Mouse (Mus musculus) embryonic facial prominence, embryonic 12.5 days (tissue): ENCODE data around the gene Klhl28. TPM values are rescaled to one million over a fixed set of nuclear protein-coding genes. Genes with fewer than 3 reads are reported as not detected.
A peak's percentile ranks its signal among the peaks of the same experiment; 100 is the strongest.

Source experiments
- ATAC-seq: fragments of 200-750 bp; cut with Nextera tagmentation; 2 replicates; pipeline ENCODE4 v1.8.0; 2017; ENCODE audit not compliant: insufficient number of reproducible peaks, insufficient read depth, low FRiP score, low TSS enrichment
- H3K27ac ChIP-seq: fragments of 300-500 bp; sonication (generic); 2 replicates; pipeline ENCODE4 v1.5.1; 2016; ENCODE audit warnings: mild to moderate bottlenecking
- H3K27me3 ChIP-seq: fragments of 300-500 bp; sonication (generic); 2 replicates; pipeline ENCODE4 v1.6.1; 2016; ENCODE audit warnings: mild to moderate bottlenecking, moderate library complexity
- H3K36me3 ChIP-seq: fragments of 300-500 bp; sonication (generic); 2 replicates; pipeline ENCODE4 v1.6.1; 2016; ENCODE audit warnings: mild to moderate bottlenecking
- H3K4me1 ChIP-seq: fragments of 300-500 bp; sonication (generic); 2 replicates; pipeline ENCODE4 v1.6.1; 2016
- H3K4me2 ChIP-seq: fragments of 300-500 bp; sonication (generic); replicated peaks from 2 replicates; pipeline ENCODE4 v1.6.1; 2016; ENCODE audit warnings: mild to moderate bottlenecking, moderate library complexity
- H3K4me3 ChIP-seq: fragments of 300-500 bp; sonication (generic); 2 replicates; pipeline ENCODE4 v1.5.1; 2016; ENCODE audit warnings: mild to moderate bottlenecking
- H3K9ac ChIP-seq: fragments of 300-500 bp; sonication (generic); 2 replicates; pipeline ENCODE4 v1.6.1; 2016; ENCODE audit warnings: mild to moderate bottlenecking, moderate library complexity
- H3K9me3 ChIP-seq: fragments of 300-500 bp; sonication (generic); 2 replicates; pipeline ENCODE4 v1.6.1; 2016; ENCODE audit warnings: mild to moderate bottlenecking, moderate library complexity
- WGBS: fragments of 180-500 bp; shearing (Covaris S2); methylation state at CpG from one replicate; pipeline ENCODE4 v1.1.7; 2016; 5-methylcytosine and 5-hydroxymethylcytosine counted together
- polyA plus RNA-seq: library from polyadenylated mRNA; unstranded; fragments of >200 nt; fragmentation: Nextera tagmentation; extraction: Ambion mirVana; gene quantifications from 2 replicates; pipeline ENCODE4 v1.2.1, GENCODE M21; 2016

Gene Klhl28
- polyA plus RNA-seq, 1 experiment from 2014 or later = 14.2 TPM

- peaks cover 18% of the 10 kb centered on the region for H3K4me1 ChIP-seq
- peak overlapping the region; percentile 82 for H3K9ac ChIP-seq
- H3K27me3 ChIP-seq = no peaks in the 10 kb centered on the region
- peak overlapping the region; percentile 98 for H3K4me2 ChIP-seq
- no peaks in the 10 kb centered on the region for H3K9me3 ChIP-seq
- H3K27ac ChIP-seq = no peak overlapping the region
- H3K4me3 ChIP-seq = peak overlapping the region; percentile 95
- WGBS = 21% methylated on average over 4 of the region's 4 CpGs
- no peaks in the 10 kb centered on the region for H3K36me3 ChIP-seq
- no peak for ATAC-seq
These were observed 774 bp downstream of the Klhl28 start for GRCm38 (mm10) chr12:64964560-64964959.

DNA sequence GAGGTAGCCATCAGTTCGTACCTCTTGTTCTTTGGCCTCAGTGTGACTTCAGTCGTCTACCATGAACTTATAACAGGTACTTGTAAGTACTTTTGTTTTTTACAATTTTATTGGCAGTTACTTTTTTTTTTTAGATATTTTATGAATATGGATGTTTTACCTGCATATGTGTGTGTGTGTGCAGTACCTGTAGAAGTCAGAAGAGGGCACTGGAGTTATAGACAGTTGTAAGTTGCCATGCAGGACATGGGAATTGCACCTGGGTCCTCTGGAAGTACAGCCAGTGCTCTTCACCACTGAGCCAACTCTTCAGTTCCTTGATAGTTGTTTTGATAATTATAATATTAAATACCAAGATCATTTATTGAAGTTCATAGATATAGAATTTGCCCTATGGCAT is 27.8 kb downstream of the Klhl28 start:
- Histone ChIP-seq H3K36me3 (no peaks in the 10 kb centered on the region), H3K9ac (no peak overlapping the region), H3K9me3 (no peaks in the 10 kb centered on the region), H3K4me3 (no peak overlapping the region), H3K27ac (no peak overlapping the region), H3K4me2 (no peak overlapping the region), H3K4me1 (no peaks in the 10 kb centered on the region), H3K27me3 (no peaks in the 10 kb centered on the region)
- ATAC-seq = no peak
- 74% methylated on average over 2 of the region's 2 CpGs for WGBS

DNA sequence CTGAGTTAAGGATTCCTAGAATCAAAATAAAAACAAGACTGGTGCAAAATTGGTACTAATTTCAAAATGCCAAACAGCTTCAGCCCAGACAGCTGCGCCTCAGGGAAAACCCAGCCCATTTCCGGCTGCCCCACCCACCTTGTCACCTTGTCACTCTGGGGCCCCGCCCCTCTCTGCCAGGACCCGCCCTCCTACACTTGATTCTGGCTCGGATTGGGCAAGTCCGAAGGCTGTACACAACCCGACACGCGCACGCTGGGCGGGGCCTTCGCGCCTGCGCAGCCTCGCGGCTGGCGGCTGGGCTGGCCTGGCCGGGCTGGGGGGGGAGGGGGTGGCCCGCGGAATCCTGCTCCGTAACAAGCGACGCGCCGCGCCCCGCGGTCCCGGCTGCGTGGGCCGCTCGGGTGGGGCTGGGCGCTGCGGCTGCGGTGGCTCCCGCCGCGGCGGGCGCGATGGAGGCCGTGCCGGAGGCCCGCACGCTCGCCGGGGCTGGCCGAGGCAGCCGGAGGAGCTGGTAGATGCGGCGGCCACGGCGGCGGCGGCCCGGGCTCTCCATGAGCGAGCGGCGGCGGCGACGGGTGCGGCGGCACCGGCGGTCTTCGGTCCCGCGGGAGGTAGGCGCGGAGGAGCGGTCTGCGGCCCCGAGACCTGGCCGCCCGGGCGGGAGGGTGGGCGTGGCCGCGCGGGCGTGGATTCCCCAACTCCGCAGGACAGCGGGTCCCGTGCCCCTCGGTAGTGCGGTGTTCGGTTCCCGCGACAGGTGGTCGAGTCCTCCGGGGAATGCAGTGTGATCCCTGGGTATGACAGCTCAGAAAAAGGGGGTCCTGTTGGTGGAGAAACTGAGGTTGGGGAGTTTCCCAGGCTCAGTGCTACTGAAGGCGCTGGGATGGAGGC is 47.5 kb downstream of the Klhl28 start, which contains the start of gene Gm527:
Gene Gm527 (plus strand): TSS at position 329 of the 894 bp plus-strand sequence.
- Histone ChIP-seq H3K36me3 (no peaks in the 10 kb centered on the region), H3K27ac (peak within 1 kb of the TSS; percentile 69), H3K4me3 (peak within 1 kb of the TSS; percentile 88), H3K27me3 (no peaks in the 10 kb centered on the region), H3K9ac (peak within 1 kb of the TSS; percentile 80), H3K9me3 (no peaks in the 10 kb centered on the region), H3K4me2 (peak within 1 kb of the TSS; percentile 65), H3K4me1 (no peaks in the 10 kb centered on the region)
- peak; percentile 99 for ATAC-seq
- under 1% methylated on average over 55 of the region's 93 CpGs for WGBS

DNA sequence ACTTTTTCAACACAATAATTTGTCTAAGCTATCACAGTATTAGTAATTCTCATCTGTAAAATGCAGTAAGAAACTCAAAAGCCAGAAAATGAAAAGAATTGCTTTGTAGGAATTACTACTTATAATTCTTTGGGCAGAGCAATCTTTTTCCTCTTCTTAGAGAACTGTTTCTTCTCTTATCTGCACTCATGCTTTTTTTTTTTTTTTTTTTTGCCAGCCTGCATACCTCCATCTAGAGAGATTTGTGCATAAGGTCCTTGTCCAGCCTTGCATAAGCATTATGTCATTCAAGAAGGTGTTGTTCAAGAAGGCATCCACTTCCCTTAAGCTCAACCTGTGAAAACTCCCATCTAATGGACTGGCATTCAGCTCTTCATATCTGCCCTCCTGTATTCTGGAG is 48.6 kb downstream of the Klhl28 start:
- Histone ChIP-seq H3K4me2 (no peak overlapping the region), H3K27me3 (no peaks in the 10 kb centered on the region), H3K4me1 (no peaks in the 10 kb centered on the region), H3K27ac (no peak overlapping the region), H3K4me3 (no peak overlapping the region), H3K9ac (no peak overlapping the region), H3K36me3 (no peaks in the 10 kb centered on the region), H3K9me3 (no peaks in the 10 kb centered on the region)
- ATAC-seq = no peak

DNA sequence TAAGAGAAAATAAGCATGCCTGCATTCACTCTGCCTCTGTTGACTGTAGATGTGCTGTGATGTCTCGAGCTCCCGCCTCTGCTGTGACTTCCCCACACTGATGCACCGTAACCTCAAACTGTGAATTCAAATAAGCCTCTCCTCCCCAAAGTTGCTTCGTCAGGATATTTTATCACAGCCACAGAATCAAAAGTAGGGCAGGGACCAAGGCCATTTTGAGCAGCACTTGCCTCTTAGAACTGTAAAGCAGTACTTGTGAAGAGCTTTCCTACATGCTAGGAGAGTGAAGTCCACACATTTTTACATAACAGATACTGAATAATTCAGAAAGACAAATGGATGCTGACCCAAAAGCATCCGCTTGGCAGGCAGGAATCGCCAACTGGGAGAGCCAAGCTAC is 52.3 kb downstream of the Klhl28 start:
- H3K36me3 ChIP-seq = no peaks in the 10 kb centered on the region
- no peak for ATAC-seq
- no peak overlapping the region for H3K27ac ChIP-seq
- H3K9ac ChIP-seq = no peak overlapping the region
- H3K9me3 ChIP-seq = no peaks in the 10 kb centered on the region
- no peak overlapping the region for H3K4me2 ChIP-seq
- H3K4me1 ChIP-seq = no peaks in the 10 kb centered on the region
- H3K27me3 ChIP-seq = no peaks in the 10 kb centered on the region
- no peak overlapping the region for H3K4me3 ChIP-seq
- WGBS = 73% methylated on average over 6 of the region's 6 CpGs

DNA sequence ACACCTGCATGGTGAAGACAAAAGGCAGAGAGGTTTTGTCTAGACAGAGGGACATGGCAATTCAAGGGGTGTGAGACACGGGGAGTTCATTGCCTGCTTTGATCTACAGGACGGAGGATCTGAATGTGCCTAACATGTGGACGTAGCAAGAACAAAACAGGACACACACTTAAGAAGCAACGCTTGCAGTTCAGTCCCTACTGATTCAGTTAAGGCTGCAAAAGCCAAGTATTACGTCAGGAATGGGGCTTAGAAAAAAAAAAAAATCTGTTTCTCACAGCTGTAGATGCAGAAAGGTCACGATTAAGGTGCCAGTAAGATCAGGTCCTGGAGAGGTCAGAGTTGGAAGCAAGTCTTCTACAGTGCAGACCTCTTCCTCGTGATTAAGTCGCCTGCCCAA is 62.1 kb downstream of the Klhl28 start:
- Histone ChIP-seq H3K9me3 (no peaks in the 10 kb centered on the region), H3K27ac (peak overlapping the region; percentile 36; the same call in 1 of the 2 replicates), H3K4me2 (no peak overlapping the region), H3K4me1 (peaks cover 17% of the 10 kb centered on the region), H3K27me3 (no peaks in the 10 kb centered on the region), H3K9ac (no peak overlapping the region), H3K36me3 (no peaks in the 10 kb centered on the region), H3K4me3 (no peak overlapping the region)
- ATAC-seq = no peak
- WGBS = 47% methylated on average over 8 of the region's 8 CpGs

DNA sequence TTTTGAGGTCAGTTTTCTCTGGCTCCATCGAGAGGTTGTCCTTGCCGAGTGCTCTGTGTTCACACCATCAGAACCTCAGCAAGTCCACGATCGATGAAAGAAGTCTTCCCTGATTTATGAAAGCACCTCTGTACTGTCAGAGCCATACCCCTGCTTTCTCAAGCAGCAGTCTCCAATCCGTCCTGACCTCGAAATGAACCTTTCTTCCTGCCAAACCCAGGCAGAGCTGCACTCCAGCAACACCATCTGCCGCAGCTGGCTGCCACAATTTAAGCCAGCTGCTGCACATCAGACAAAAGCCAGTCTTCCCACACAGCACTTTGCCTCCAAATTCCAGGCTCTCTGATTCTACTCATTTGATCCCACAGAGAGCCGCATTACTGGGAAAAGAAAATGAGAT is 62.8 kb downstream of the Klhl28 start:
- Histone ChIP-seq H3K4me2 (peak overlapping the region; percentile 29), H3K9me3 (no peaks in the 10 kb centered on the region), H3K9ac (no peak overlapping the region), H3K4me3 (no peak overlapping the region), H3K36me3 (no peaks in the 10 kb centered on the region), H3K4me1 (peaks cover 17% of the 10 kb centered on the region), H3K27ac (peak overlapping the region; percentile 36; the same call in 1 of the 2 replicates), H3K27me3 (no peaks in the 10 kb centered on the region)
- ATAC-seq = peak; percentile 81
- 24% methylated on average over 8 of the region's 8 CpGs for WGBS

GRCm38 (mm10) chr12:64897060-64897730 is 68.1 kb downstream of the Klhl28 start:
- Histone ChIP-seq H3K9me3 (no peaks in the 10 kb centered on the region), H3K27ac (no peak overlapping the region), H3K27me3 (no peaks in the 10 kb centered on the region), H3K4me3 (no peak overlapping the region), H3K4me1 (peaks cover 5% of the 10 kb centered on the region; the same call in 1 of the 2 replicates), H3K36me3 (no peaks in the 10 kb centered on the region), H3K4me2 (no peak overlapping the region), H3K9ac (no peak overlapping the region)
- no peak for ATAC-seq
- 44% methylated on average over 4 of the region's 4 CpGs for WGBS

Other genes starting within 250 kb of the Klhl28 start
- 4.3 and 4.7 TPM in 2 replicates for gene Gm527, start 47.6 kb downstream of the Klhl28 start, polyA plus RNA-seq
- gene Togaram1, start 270 bp upstream of the Klhl28 start, polyA plus RNA-seq = 29.5 and 30.8 TPM in 2 replicates
- 77.0 and 84.7 TPM in 2 replicates for gene Prpf39, start 70.8 kb upstream of the Klhl28 start, polyA plus RNA-seq
- gene Fkbp3, start 108.5 kb upstream of the Klhl28 start, polyA plus RNA-seq = 505 and 538 TPM in 2 replicates
- gene Fancm, start 110.1 kb upstream of the Klhl28 start, polyA plus RNA-seq = 14.2 and 16.5 TPM in 2 replicates
- gene Mis18bp1, start 207.1 kb upstream of the Klhl28 start, polyA plus RNA-seq = 72.3 and 74.0 TPM in 2 replicates